Mouse (Mus musculus) MEL (cell line): ENCODE measurements around the gene Arhgap1. TPM values are rescaled to one million over a fixed set of nuclear protein-coding genes. Genes with fewer than 3 reads are reported as not detected.
A peak's percentile ranks its signal among the peaks of the same experiment; 100 is the strongest.

Experiments used
- DNase-seq: peaks from one replicate; pipeline ENCODE4 v3.0.0; 2011; ENCODE audit warnings: low read depth, low spot score
- H3K27ac ChIP-seq: 2 replicates; pipeline ENCODE4 v1.5.1; 2012; ENCODE audit warnings: low read depth, mild to moderate bottlenecking, control low read depth, low read length, moderate library complexity; ENCODE audit not compliant: control insufficient read depth
- H3K27me3 ChIP-seq, 2 experiments: fragments of 150-350 bp in 1 of 2; sonication (generic) in 1 of 2; 2 replicates each; pipeline ENCODE4 v1.6.1; 2012; ENCODE audit warnings: low read length in 2 of 2, mild to moderate bottlenecking in 2 of 2, improper control_type of control experiment in 1 of 2, moderate library complexity in 1 of 2; ENCODE audit not compliant: insufficient read depth in 2 of 2, control insufficient read depth in 1 of 2
- H3K36me3 ChIP-seq, 2 experiments: 2 replicates each; pipeline ENCODE4 v1.6.1; 2012 to 2014; ENCODE audit warnings: low read length in 2 of 2, improper control_type of control experiment in 1 of 2, inconsistent platforms in 1 of 2, mild to moderate bottlenecking in 1 of 2; ENCODE audit not compliant: insufficient read depth in 2 of 2, control insufficient read depth in 1 of 2
- H3K4me1 ChIP-seq, 2 experiments: fragments of 150-350 bp in 1 of 2; sonication (generic) in 1 of 2; 2 replicates each; pipeline ENCODE4 v1.6.1; 2012; ENCODE audit warnings: low read length in 2 of 2, improper control_type of control experiment in 1 of 2, mild to moderate bottlenecking in 1 of 2; ENCODE audit not compliant: insufficient read depth in 2 of 2, control insufficient read depth in 1 of 2
- H3K4me3 ChIP-seq, 2 experiments: fragments of 150-350 bp in 1 of 2; sonication (generic) in 1 of 2; 2 replicates each; pipeline ENCODE4 v1.5.1; 2012; ENCODE audit warnings: low read depth in 2 of 2, low read length in 2 of 2, mild to moderate bottlenecking in 2 of 2, moderate library complexity in 2 of 2, control low read depth in 1 of 2, improper control_type of control experiment in 1 of 2; ENCODE audit not compliant: control insufficient read depth in 1 of 2, insufficient read depth in 1 of 2
- H3K79me2 ChIP-seq: 2 replicates; pipeline ENCODE4 v1.6.1; 2012; ENCODE audit warnings: mild to moderate bottlenecking, low read length, moderate library complexity; ENCODE audit not compliant: control insufficient read depth, poor library complexity, insufficient read depth
- H3K9ac ChIP-seq: 2 replicates; pipeline ENCODE4 v1.6.1; 2012; ENCODE audit warnings: low read depth, mild to moderate bottlenecking, control low read depth, low read length, moderate library complexity; ENCODE audit not compliant: control insufficient read depth, poor library complexity, severe bottlenecking
- H3K9me3 ChIP-seq: fragments of 150-350 bp; sonication (generic); replicated peaks from 2 replicates; pipeline ENCODE4 v1.6.1; 2012; ENCODE audit warnings: mild to moderate bottlenecking, low read length, improper control_type of control experiment, moderate library complexity; ENCODE audit not compliant: insufficient read depth
- BHLHE40 ChIP-seq: IDR thresholded peaks from 2 replicates; pipeline ENCODE4 v1.6.1; 2012; ENCODE audit warnings: low read depth, mild to moderate bottlenecking, inconsistent platforms, low read length, improper control_type of control experiment, borderline replicate concordance
- CHD2 ChIP-seq: IDR thresholded peaks from 2 replicates; pipeline ENCODE4 v1.6.1; 2011; ENCODE audit warnings: low read length, improper control_type of control experiment
- E2F4 ChIP-seq: IDR thresholded peaks from 2 replicates; pipeline ENCODE4 v1.6.1; 2011; ENCODE audit warnings: low read depth, low read length, improper control_type of control experiment, borderline replicate concordance
- ELF1 ChIP-seq: IDR thresholded peaks from 2 replicates; pipeline ENCODE4 v1.6.1; 2014; ENCODE audit warnings: low read depth, mild to moderate bottlenecking, inconsistent platforms, low read length, improper control_type of control experiment, moderate library complexity
- EP300 ChIP-seq, 2 experiments: IDR thresholded peaks; 2 replicates each; pipeline ENCODE4 v1.6.1; 2011; ENCODE audit warnings: improper control_type of control experiment in 2 of 2, low read length in 2 of 2, low read depth in 1 of 2, mild to moderate bottlenecking in 1 of 2
- ETS1 ChIP-seq: IDR thresholded peaks from 2 replicates; pipeline ENCODE4 v1.6.1; 2012; ENCODE audit warnings: low read depth, mild to moderate bottlenecking, inconsistent platforms, low read length, improper control_type of control experiment, moderate library complexity
- GABPA ChIP-seq: IDR thresholded peaks from 2 replicates; pipeline ENCODE4 v1.6.1; 2012; ENCODE audit warnings: low read depth, mild to moderate bottlenecking, inconsistent platforms, low read length, improper control_type of control experiment, moderate library complexity
- HCFC1 ChIP-seq: IDR thresholded peaks from 2 replicates; pipeline ENCODE4 v1.6.1; 2012; ENCODE audit warnings: low read depth, mild to moderate bottlenecking, inconsistent platforms, low read length, improper control_type of control experiment, moderate library complexity
- KAT2A ChIP-seq: conservative IDR thresholded peaks from 2 replicates; pipeline ENCODE4 v1.6.1; 2012; ENCODE audit warnings: low read depth, low read length, improper control_type of control experiment, inconsistent platforms
- MAFK ChIP-seq: IDR thresholded peaks from 2 replicates; pipeline ENCODE4 v1.6.1; 2011; ENCODE audit warnings: low read depth, mild to moderate bottlenecking, low read length, improper control_type of control experiment, borderline replicate concordance
- MAX ChIP-seq: IDR thresholded peaks from 2 replicates; pipeline ENCODE4 v1.6.1; 2011; ENCODE audit warnings: low read length, improper control_type of control experiment
- MAZ ChIP-seq: IDR thresholded peaks from 2 replicates; pipeline ENCODE4 v1.6.1; 2012; ENCODE audit warnings: low read depth, mild to moderate bottlenecking, inconsistent platforms, low read length, improper control_type of control experiment
- MEF2A ChIP-seq: IDR thresholded peaks from 2 replicates; pipeline ENCODE4 v1.6.1; 2014; ENCODE audit warnings: low read depth, mild to moderate bottlenecking, inconsistent platforms, low read length, improper control_type of control experiment; ENCODE audit not compliant: poor library complexity, insufficient replicate concordance, severe bottlenecking; ENCODE audit errors: extremely low read depth
- MXI1 ChIP-seq: IDR thresholded peaks from 2 replicates; pipeline ENCODE4 v1.6.1; 2011; ENCODE audit warnings: mild to moderate bottlenecking, low read depth, low read length, improper control_type of control experiment
- MYC ChIP-seq: IDR thresholded peaks from 2 replicates; pipeline ENCODE4 v1.6.1; 2011; ENCODE audit warnings: low read depth, mild to moderate bottlenecking, low read length, improper control_type of control experiment, moderate library complexity
- NRF1 ChIP-seq: IDR thresholded peaks from 2 replicates; pipeline ENCODE4 v1.6.1; 2014; ENCODE audit warnings: low read depth, mild to moderate bottlenecking, inconsistent platforms, low read length, improper control_type of control experiment, moderate library complexity; ENCODE audit not compliant: poor library complexity, insufficient read depth, severe bottlenecking
- POLR2A ChIP-seq, 2 experiments: IDR thresholded peaks; 2 replicates each; pipeline ENCODE4 v1.6.1; 2011 to 2012; ENCODE audit warnings: low read length in 2 of 2, mild to moderate bottlenecking in 2 of 2, control low read depth in 1 of 2, improper control_type of control experiment in 1 of 2, low read depth in 1 of 2, moderate library complexity in 1 of 2; ENCODE audit not compliant: control insufficient read depth in 1 of 2, insufficient read depth in 1 of 2, poor library complexity in 1 of 2
- POLR2AphosphoS2 ChIP-seq: IDR thresholded peaks from 2 replicates; pipeline ENCODE4 v1.6.1; 2011; ENCODE audit warnings: low read length, improper control_type of control experiment
- RAD21 ChIP-seq: IDR thresholded peaks from 2 replicates; pipeline ENCODE4 v1.6.1; 2011; ENCODE audit warnings: mild to moderate bottlenecking, low read depth, low read length, improper control_type of control experiment
- RCOR1 ChIP-seq: IDR thresholded peaks from 2 replicates; pipeline ENCODE4 v1.6.1; 2012; ENCODE audit warnings: low read depth, mild to moderate bottlenecking, inconsistent platforms, low read length, improper control_type of control experiment
- SIN3A ChIP-seq: IDR thresholded peaks from 2 replicates; pipeline ENCODE4 v1.6.1; 2012; ENCODE audit warnings: low read length, improper control_type of control experiment, inconsistent platforms
- TAL1 ChIP-seq: IDR thresholded peaks from 2 replicates; pipeline ENCODE4 v1.6.1; 2012; ENCODE audit warnings: mild to moderate bottlenecking, inconsistent platforms, low read length, moderate library complexity, mixed read lengths
- TBP ChIP-seq: IDR thresholded peaks from 2 replicates; pipeline ENCODE4 v1.8.0; 2011; ENCODE audit warnings: low read depth, low read length, improper control_type of control experiment
- TCF12 ChIP-seq: IDR thresholded peaks from 2 replicates; pipeline ENCODE4 v1.6.1; 2014; ENCODE audit warnings: low read depth, mild to moderate bottlenecking, inconsistent platforms, low read length, improper control_type of control experiment, moderate library complexity
- UBTF ChIP-seq: IDR thresholded peaks from 2 replicates; pipeline ENCODE4 v1.6.1; 2012; ENCODE audit warnings: low read depth, mild to moderate bottlenecking, inconsistent platforms, low read length, improper control_type of control experiment, moderate library complexity, borderline replicate concordance; ENCODE audit not compliant: insufficient read depth
- USF1 ChIP-seq: IDR thresholded peaks from 2 replicates; pipeline ENCODE4 v1.6.1; 2014; ENCODE audit warnings: low read depth, mild to moderate bottlenecking, inconsistent platforms, low read length, improper control_type of control experiment, moderate library complexity
- USF2 ChIP-seq, 2 experiments: IDR thresholded peaks; 2 replicates each; pipeline ENCODE4 v1.6.1; 2011 to 2012; ENCODE audit warnings: improper control_type of control experiment in 2 of 2, low read length in 2 of 2, borderline replicate concordance in 1 of 2, inconsistent platforms in 1 of 2, low read depth in 1 of 2, mild to moderate bottlenecking in 1 of 2; ENCODE audit not compliant: insufficient read depth in 1 of 2
- ZC3H11A ChIP-seq: IDR thresholded peaks from 2 replicates; pipeline ENCODE4 v1.6.1; 2012; ENCODE audit warnings: low read depth, mild to moderate bottlenecking, inconsistent platforms, low read length, improper control_type of control experiment
- ZKSCAN1 ChIP-seq: IDR thresholded peaks from 2 replicates; pipeline ENCODE4 v1.6.1; 2012; ENCODE audit warnings: low read depth, mild to moderate bottlenecking, inconsistent platforms, low read length, improper control_type of control experiment, moderate library complexity
- polyA plus RNA-seq, 2 experiments: library from polyadenylated mRNA; stranded (reverse) in 1 of 2; unstranded in 1 of 2; fragments of >175 nt in 1 of 2; fragments of >200 nt in 1 of 2; gene quantifications; 2 replicates each; pipeline versions ENCODE4 v1.2.1 to v1.2.4; 2012; ENCODE audit warnings: low replicate concordance in 2 of 2, low read depth in 1 of 2; ENCODE audit not compliant: insufficient read length in 2 of 2, insufficient read depth in 1 of 2, missing spikeins in 1 of 2
- total RNA-seq: library from RNA; depleted of rRNA; stranded (reverse); fragments of 300-350 nt; gene quantifications from 2 replicates; pipeline ENCODE4 v1.2.3, GENCODE M21; 2012

Arhgap1 gene
- total and polyA plus RNA-seq, 3 experiments, result 23.5 to 40.1 TPM; not detected in 1

DNA sequence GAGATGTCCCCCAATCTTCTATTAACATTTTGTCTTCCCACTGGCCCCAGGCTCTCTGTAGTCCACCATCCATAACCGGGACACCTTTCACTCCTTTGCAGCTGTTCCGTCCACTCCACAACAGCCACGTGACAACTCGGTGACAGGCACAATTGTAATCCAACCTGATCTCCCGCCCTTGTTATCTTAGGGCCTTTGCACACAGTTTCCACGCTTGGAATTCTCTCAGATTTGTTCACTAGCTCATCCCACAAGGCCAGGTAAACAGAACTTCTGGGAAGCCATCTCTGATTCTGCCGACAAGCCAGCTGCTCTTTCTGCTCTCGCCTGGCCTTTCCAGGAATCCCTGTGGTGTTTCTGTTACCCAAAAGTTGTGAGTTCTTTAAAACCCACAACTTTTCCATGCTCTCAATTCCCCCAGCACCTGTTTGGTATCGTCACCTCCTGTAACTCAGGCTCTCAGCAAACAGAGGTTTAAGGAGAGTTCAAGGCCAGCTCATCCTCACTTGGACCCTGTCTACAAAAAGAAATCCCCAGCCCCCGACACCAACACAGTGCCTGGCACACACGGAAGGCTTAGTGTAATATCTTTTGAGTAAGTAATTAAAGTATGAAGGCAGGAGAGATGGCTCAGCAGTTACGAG, 16.2 kb upstream of the Arhgap1 start:
- H3K27ac ChIP-seq, result no peak overlapping the region
- no peaks in the 10 kb centered on the region for H3K27me3 ChIP-seq
- H3K9me3 ChIP-seq, result no peaks in the 10 kb centered on the region
- no peak overlapping the region for H3K9ac ChIP-seq
- H3K4me3 ChIP-seq, result no peak overlapping the region
- peaks cover 15 to 17% of the 10 kb centered on the region in 2 experiments for H3K4me1 ChIP-seq
- no peak for TF ChIP-seq USF1
- no peak for TF ChIP-seq UBTF
- TF ChIP-seq MAX, result no peak
- TF ChIP-seq KAT2A, result no peak
- TF ChIP-seq E2F4, result no peak
- TF ChIP-seq HCFC1, result no peak
- TF ChIP-seq CHD2, result no peak
- TF ChIP-seq TCF12, result no peak
- TF ChIP-seq USF2 (IDR thresholded peaks at IDR 0.05; ENCODE audit: borderline replicate concordance in 1 of 2, insufficient read depth in 1 of 2, low read depth in 1 of 2, low read length in 2 of 2), result no peak
- TF ChIP-seq GABPA, result no peak
- no peak for TF ChIP-seq NRF1
- TF ChIP-seq RCOR1, result no peak
- TF ChIP-seq MAZ, result no peak
- no peak for TF ChIP-seq ZKSCAN1
- TF ChIP-seq ZC3H11A, result no peak
- no peak for TF ChIP-seq SIN3A
- TF ChIP-seq TAL1, result no peak
- no peaks in the 10 kb centered on the region for H3K79me2 ChIP-seq
- peaks cover 0 to 12% of the 10 kb centered on the region in 2 experiments; a peak in 2 of 4 replicates for H3K36me3 ChIP-seq
- no peak for DNase-seq

DNA sequence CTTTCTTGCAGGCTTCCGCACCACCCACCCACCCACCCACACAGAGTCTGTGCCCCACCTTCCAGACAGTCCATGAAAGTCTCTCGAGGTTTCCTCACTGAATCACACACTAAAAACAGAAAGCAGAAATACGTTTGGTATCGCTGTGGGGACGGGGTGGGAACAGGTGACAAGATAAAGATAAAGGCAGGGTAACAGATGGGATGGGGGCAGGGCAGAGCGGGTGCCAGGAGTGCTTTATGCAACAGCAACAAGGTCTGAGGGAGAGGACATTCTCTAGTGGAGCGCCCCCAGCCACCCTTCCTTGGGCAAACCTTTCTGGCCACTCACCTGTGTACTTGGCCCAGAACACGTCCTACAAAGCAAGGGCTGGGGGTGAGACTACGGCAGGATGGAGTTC, 14.8 kb upstream of the Arhgap1 start:
- Histone ChIP-seq H3K79me2 (no peaks in the 10 kb centered on the region), H3K4me1 (peaks cover 15 to 17% of the 10 kb centered on the region in 2 experiments), H3K9me3 (no peaks in the 10 kb centered on the region), H3K27ac (peak overlapping the region; percentile 57), H3K27me3 (no peaks in the 10 kb centered on the region), H3K9ac (peak overlapping the region; percentile 49), H3K4me3 (peak overlapping the region; percentile 3 to 32; a peak in 3 of 4 replicates), H3K36me3 (peaks cover 0 to 12% of the 10 kb centered on the region in 2 experiments; a peak in 2 of 4 replicates)
- DNase-seq, result peak; percentile 89
- TF ChIP-seq MYC (no peak), MXI1 (peak; percentile 39; the same call in 1 of the 2 replicates), RAD21 (no peak), MAX (no peak), HCFC1 (peak; percentile 58; the same call in 1 of the 2 replicates), POLR2AphosphoS2 (no peak), BHLHE40 (peak; percentile 70), MEF2A (peak; percentile 62; the same call in 1 of the 2 replicates), UBTF (no peak), ETS1 (peak; percentile 99), ELF1 (no peak), USF2 (IDR thresholded peaks at IDR 0.05; ENCODE audit: borderline replicate concordance in 1 of 2, insufficient read depth in 1 of 2, low read depth in 1 of 2, low read length in 2 of 2) (no peak), MAFK (no peak), EP300 (IDR thresholded peaks at IDR 0.05; ENCODE audit: low read depth in 1 of 2, low read length in 2 of 2) (peak; percentile 91 to 97), GABPA (no peak), CHD2 (peak; percentile 83), MAZ (peak; percentile 81; the same call in 1 of the 2 replicates), TBP (0 out of 2 replicates have a peak, but pooled peaks have one; percentile 34), NRF1 (no peak; the same call in 1 of the 2 replicates), POLR2A (IDR thresholded peaks at IDR 0.05; ENCODE audit: control insufficient read depth in 1 of 2, insufficient read depth in 1 of 2, low read depth in 1 of 2, low read length in 2 of 2, poor library complexity in 1 of 2) (no peak)
